Mouse (Mus musculus) CH12.LX (cell line): Measurements from ENCODE around the gene Gprin2. TPM values are rescaled to one million over a fixed set of nuclear protein-coding genes. Genes with fewer than 3 reads are reported as not detected.
A peak's percentile ranks its signal among the peaks of the same experiment; 100 is the strongest.

Experiments used
- DNase-seq: peaks from one replicate; pipeline ENCODE4 v3.0.0-alpha.2; 2013; ENCODE audit errors: extremely low read depth
- H3K27ac ChIP-seq: 2 replicates; pipeline ENCODE4 v1.5.1; 2012; ENCODE audit warnings: low read depth, mild to moderate bottlenecking, control low read depth, moderate library complexity; ENCODE audit not compliant: insufficient read depth
- H3K27me3 ChIP-seq: replicated peaks from 2 replicates; pipeline ENCODE3; 2012; ENCODE audit warnings: inconsistent platforms
- H3K36me3 ChIP-seq, 2 experiments: replicated peaks in 1 of 2; 2 replicates each; pipeline versions ENCODE3 to v1.6.1; 2012; ENCODE audit warnings: inconsistent platforms in 1 of 2, low read length in 1 of 2, mild to moderate bottlenecking in 1 of 2, mixed read lengths in 1 of 2, moderate library complexity in 1 of 2; ENCODE audit not compliant: control insufficient read depth in 1 of 2, insufficient read depth in 1 of 2
- H3K4me1 ChIP-seq, 2 experiments: 2 replicates each; pipeline ENCODE4 v1.6.1; 2012; ENCODE audit warnings: inconsistent platforms in 1 of 2, moderate library complexity in 1 of 2; ENCODE audit not compliant: insufficient read depth in 2 of 2, control insufficient read depth in 1 of 2
- H3K4me2 ChIP-seq: 2 replicates; pipeline ENCODE4 v1.6.1; 2012; ENCODE audit warnings: low read depth, mild to moderate bottlenecking, control low read depth; ENCODE audit not compliant: poor library complexity, insufficient read depth, severe bottlenecking
- H3K4me3 ChIP-seq, 3 experiments: fragments of 150-350 bp in 1 of 3; sonication (generic) in 1 of 3; replicated peaks in 1 of 3; 2 replicates each; pipeline versions ENCODE3 to v1.5.1; 2011 to 2012; ENCODE audit warnings: low read depth in 2 of 3, low read length in 2 of 3, mild to moderate bottlenecking in 2 of 3, moderate library complexity in 2 of 3, control low read depth in 1 of 3, improper control_type of control experiment in 1 of 3, inconsistent platforms in 1 of 3, mixed read lengths in 1 of 3; ENCODE audit not compliant: poor library complexity in 1 of 3
- H3K79me2 ChIP-seq: replicated peaks from 2 replicates; pipeline ENCODE4 v1.6.1; 2012; ENCODE audit warnings: mild to moderate bottlenecking, moderate library complexity; ENCODE audit not compliant: control insufficient read depth, poor library complexity, insufficient read depth, severe bottlenecking; ENCODE audit errors: extremely low read depth
- H3K9ac ChIP-seq: 2 replicates; pipeline ENCODE4 v1.6.1; 2012; ENCODE audit warnings: low read depth, mild to moderate bottlenecking, control low read depth, moderate library complexity; ENCODE audit not compliant: insufficient read depth
- H3K9me3 ChIP-seq: replicated peaks from 2 replicates; pipeline ENCODE3; 2012; ENCODE audit warnings: low read length, inconsistent platforms, mixed read lengths
- BHLHE40 ChIP-seq: IDR thresholded peaks from 2 replicates; pipeline ENCODE4 v1.6.1; 2011; ENCODE audit warnings: mild to moderate bottlenecking, low read depth, low read length, improper control_type of control experiment
- CHD1 ChIP-seq: IDR thresholded peaks from 2 replicates; pipeline ENCODE4 v1.6.1; 2012; ENCODE audit warnings: low read depth, low read length, improper control_type of control experiment, inconsistent platforms
- CTCF ChIP-seq, 2 experiments: IDR thresholded peaks in 1 of 2; conservative IDR thresholded peaks in 1 of 2; 2 replicates each; pipeline ENCODE4 v1.5.1; 2011 to 2012; ENCODE audit warnings: low read depth in 2 of 2, low read length in 2 of 2, improper control_type of control experiment in 1 of 2, inconsistent platforms in 1 of 2, mild to moderate bottlenecking in 1 of 2, moderate library complexity in 1 of 2
- EP300 ChIP-seq: IDR thresholded peaks from 2 replicates; pipeline ENCODE4 v1.6.1; 2011; ENCODE audit warnings: low read length, improper control_type of control experiment
- ETS1 ChIP-seq: conservative IDR thresholded peaks from 2 replicates; pipeline ENCODE4 v1.6.1; 2012; ENCODE audit warnings: low read depth, mild to moderate bottlenecking, inconsistent platforms, low read length, improper control_type of control experiment, moderate library complexity
- GABPA ChIP-seq: IDR thresholded peaks from 2 replicates; pipeline ENCODE4 v1.6.1; 2012; ENCODE audit warnings: low read depth, low read length, improper control_type of control experiment, inconsistent platforms; ENCODE audit not compliant: insufficient replicate concordance
- HCFC1 ChIP-seq: IDR thresholded peaks from 2 replicates; pipeline ENCODE4 v1.6.1; 2012; ENCODE audit warnings: low read depth, mild to moderate bottlenecking, inconsistent platforms, low read length, improper control_type of control experiment
- IRF4 ChIP-seq: IDR thresholded peaks from 2 replicates; pipeline ENCODE4 v1.6.1; 2014; ENCODE audit warnings: low read depth, mild to moderate bottlenecking, inconsistent platforms, low read length, improper control_type of control experiment
- MAZ ChIP-seq: IDR thresholded peaks from 2 replicates; pipeline ENCODE4 v1.6.1; 2012; ENCODE audit warnings: low read depth, mild to moderate bottlenecking, inconsistent platforms, low read length, improper control_type of control experiment, moderate library complexity
- MEF2A ChIP-seq: IDR thresholded peaks from 2 replicates; pipeline ENCODE4 v1.6.1; 2014; ENCODE audit warnings: low read depth, mild to moderate bottlenecking, inconsistent platforms, low read length, improper control_type of control experiment, borderline replicate concordance
- MYC ChIP-seq: IDR thresholded peaks from 2 replicates; pipeline ENCODE4 v1.6.1; 2011; ENCODE audit warnings: low read depth, mild to moderate bottlenecking, improper control_type of control experiment, low read length
- NELFE ChIP-seq: IDR thresholded peaks from 2 replicates; pipeline ENCODE4 v1.6.1; 2011; ENCODE audit warnings: low read depth, low read length, improper control_type of control experiment
- POLR2AphosphoS2 ChIP-seq: IDR thresholded peaks from 2 replicates; pipeline ENCODE4 v1.6.1; 2011; ENCODE audit warnings: low read depth, low read length, improper control_type of control experiment
- RAD21 ChIP-seq: IDR thresholded peaks from 2 replicates; pipeline ENCODE4 v1.6.1; 2011; ENCODE audit warnings: low read depth, mild to moderate bottlenecking, low read length, improper control_type of control experiment, moderate library complexity
- RCOR1 ChIP-seq: conservative IDR thresholded peaks from 2 replicates; pipeline ENCODE4 v1.6.1; 2012; ENCODE audit warnings: low read depth, mild to moderate bottlenecking, inconsistent platforms, low read length, improper control_type of control experiment
- TCF12 ChIP-seq: IDR thresholded peaks from 2 replicates; pipeline ENCODE4 v1.6.1; 2014; ENCODE audit warnings: low read depth, mild to moderate bottlenecking, inconsistent platforms, low read length, improper control_type of control experiment
- USF2 ChIP-seq: conservative IDR thresholded peaks from 2 replicates; pipeline ENCODE4 v1.6.1; 2011; ENCODE audit warnings: low read depth, low read length, improper control_type of control experiment
- ZMIZ1 ChIP-seq: IDR thresholded peaks from 2 replicates; pipeline ENCODE4 v1.6.1; 2012; ENCODE audit warnings: low read depth, mild to moderate bottlenecking, inconsistent platforms, low read length, improper control_type of control experiment
- dilution Hi-C: fragments of 300-500 bp; cut with MboI; formaldehyde crosslinking; loops from 2 replicates; pipeline ENCODE4 v1.14.3; 2020; ENCODE audit warnings: low sequenced_read_pairs; ENCODE audit not compliant: extremely low pct_unique_long_range_greater_than_20kb, extremely low pct_ligation_motif_present
- in situ Hi-C: fragments of 300-500 bp; cut with MboI; formaldehyde crosslinking; loops from 3 replicates; pipeline ENCODE4 v1.14.3; 2019; ENCODE audit warnings: low sequenced_read_pairs, low pct_ligation_motif_present, low pct_unique_long_range_greater_than_20kb, mixed read lengths
- polyA plus RNA-seq: library from polyadenylated mRNA; unstranded; fragments of >175 nt; gene quantifications from 2 replicates; pipeline ENCODE4 v1.2.1, GENCODE M21; 2012; ENCODE audit warnings: low read depth; ENCODE audit not compliant: insufficient read length
- total RNA-seq, 2 experiments: library from RNA; depleted of rRNA; stranded (reverse); fragments of 300-350 nt in 1 of 2; fragments of >200 nt in 1 of 2; gene quantifications; 2 replicates each; pipeline ENCODE4 v1.2.3; 2012 to 2014

Gprin2 gene
- total RNA-seq (2012; rRNA removed) (0.21 and 0.80 TPM in 2 replicates), total RNA-seq (2014; rRNA removed) (0.01 and 0.04 TPM in 2 replicates), polyA plus RNA-seq (0.05 and 0.16 TPM in 2 replicates)

GRCm38 (mm10) chr14:34201231-34202035 lies at the start of gene Gprin2:
Gene Gprin2, minus strand, starts transcription at chr14:34201653.
- peak within 1 kb of the TSS; percentile 27; the same call in 1 of the 2 replicates for H3K4me2 ChIP-seq
- H3K9me3 ChIP-seq: no peaks in the 10 kb centered on the region
- H3K36me3 ChIP-seq: no peaks in the 10 kb centered on the region
- in situ Hi-C loops (no loop called here), dilution Hi-C loops (no loop called here)
- H3K27ac ChIP-seq: no peak within 1 kb of the TSS
- no peak for DNase-seq
- H3K27me3 ChIP-seq: peaks cover 30% of the 10 kb centered on the region
- peak within 1 kb of the TSS in 1 of 3 experiments; percentile 57 for H3K4me3 ChIP-seq
- no peak for TF ChIP-seq GABPA
- TF ChIP-seq TCF12: no peak
- TF ChIP-seq MAZ: no peak
- TF ChIP-seq BHLHE40: no peak
- no peak for TF ChIP-seq RAD21
- no peak for TF ChIP-seq ZMIZ1
- no peak for TF ChIP-seq IRF4
- peaks cover 0 to 28% of the 10 kb centered on the region in 2 experiments; a peak in 2 of 4 replicates for H3K4me1 ChIP-seq
- no peaks in the 10 kb centered on the region for H3K79me2 ChIP-seq
- H3K9ac ChIP-seq: no peak within 1 kb of the TSS

- Histone ChIP-seq H3K4me2 (no peak overlapping the region), H3K4me1 (no peaks in the 10 kb centered on the region), H3K79me2 (no peaks in the 10 kb centered on the region), H3K4me3 (no peak overlapping the region), H3K27ac (no peak overlapping the region), H3K9me3 (peaks cover 4% of the 10 kb centered on the region), H3K9ac (no peak overlapping the region), H3K27me3 (no peaks in the 10 kb centered on the region), H3K36me3 (peaks cover 8 to 63% of the 10 kb centered on the region in 2 experiments)
- dilution Hi-C loops: no loop called here
- no peak for DNase-seq
- in situ Hi-C loops: no loop called here
- TF ChIP-seq GABPA (no peak), RCOR1 (no peak)
Measured at GRCm38 (mm10) chr14:34240676-34241075, 39.2 kb upstream of the Gprin2 start.

- no peaks in the 10 kb centered on the region for H3K4me1 ChIP-seq
- H3K27me3 ChIP-seq: no peaks in the 10 kb centered on the region
- TF ChIP-seq HCFC1 (no peak), MYC (no peak), MEF2A (no peak), EP300 (no peak), NELFE (no peak), CTCF (conservative IDR thresholded peaks at IDR 0.05 in 1 of 2, IDR thresholded peaks at IDR 0.05 in 1 of 2; ENCODE audit: low read depth in 2 of 2, low read length in 2 of 2) (no peak), USF2 (no peak), ZMIZ1 (no peak), ETS1 (no peak), POLR2AphosphoS2 (no peak), CHD1 (no peak), GABPA (no peak)
- H3K9ac ChIP-seq: no peak overlapping the region
- peaks cover 4% of the 10 kb centered on the region for H3K9me3 ChIP-seq
- in situ Hi-C loops (no loop called here), dilution Hi-C loops (no loop called here)
- no peak for DNase-seq
- H3K4me3 ChIP-seq: no peak overlapping the region
- H3K36me3 ChIP-seq: peaks cover 8 to 67% of the 10 kb centered on the region in 2 experiments
- no peaks in the 10 kb centered on the region for H3K79me2 ChIP-seq
- no peak overlapping the region for H3K27ac ChIP-seq
- H3K4me2 ChIP-seq: no peak overlapping the region
Measured at GRCm38 (mm10) chr14:34240263-34240662, 38.8 kb upstream of the Gprin2 start.
